Mouse (Mus musculus): ENCODE results near the gene Dusp11.
"Not testable (repeated sequence)": the region's sequence is repeated elsewhere in the genome, so short reads cannot be mapped to it uniquely, and the experiment has no call there.

Gene Dusp11

GRCm38 (mm10) chr6:85961101-85962091, at the start of gene Dusp11:
Gene Dusp11, minus strand, starts transcription at chr6:85961667.
- in situ Hi-C loops (cut with MboI, MseI), result loop anchor here (10.0 to 25.0 kb wide), 2 partner anchors 507 to 1576 kb away; partner anchors contain the start of genes Arhgap25, Cct7 and Pradc1

GRCm38 (mm10) chr6:86009980-86010379, 48.5 kb upstream of the Dusp11 start:
- in situ Hi-C loops (cut with MboI, MseI), result loop anchor here (10.0 kb wide), 1 partner anchor 345 kb away; no protein-coding TSS in a partner anchor

GRCm38 (mm10) chr6:86004271-86005148, 43.0 kb upstream of the Dusp11 start:
- in situ Hi-C loops (cut with MboI, MseI), result no loop called here

GRCm38 (mm10) chr6:86003405-86003925, 42.0 kb upstream of the Dusp11 start:
- in situ Hi-C loops (cut with MboI, MseI), result no loop called here

- in situ Hi-C loops (cut with MboI, MseI), result not testable (repeated sequence)
Observed at GRCm38 (mm10) chr6:85990774-85991173, 29.3 kb upstream of the Dusp11 start.

- in situ Hi-C loops (cut with MboI, MseI), result not testable (repeated sequence)
Observed at GRCm38 (mm10) chr6:85989570-85989969, 28.1 kb upstream of the Dusp11 start.

GRCm38 (mm10) chr6:85984351-85984750, 22.9 kb upstream of the Dusp11 start:
- in situ Hi-C loops (cut with MboI, MseI), result no loop called here

- in situ Hi-C loops (cut with MboI, MseI), result not testable (repeated sequence)
Observed at GRCm38 (mm10) chr6:85978736-85979135, 17.3 kb upstream of the Dusp11 start.

- in situ Hi-C loops (cut with MboI, MseI), result no loop called here
Observed at GRCm38 (mm10) chr6:85976242-85976641, 14.8 kb upstream of the Dusp11 start.

GRCm38 (mm10) chr6:85975761-85976160, 14.3 kb upstream of the Dusp11 start:
- in situ Hi-C loops (cut with MboI, MseI), result no loop called here

- in situ Hi-C loops (cut with MboI, MseI), result loop anchor here (25.0 kb wide), 1 partner anchor 1562 kb away; the partner anchor contains the start of gene Arhgap25
Observed at GRCm38 (mm10) chr6:85974941-85975617, 13.6 kb upstream of the Dusp11 start.

- in situ Hi-C loops (cut with MboI, MseI), result loop anchor here (25.0 kb wide), 1 partner anchor 1564 kb away; the partner anchor contains the start of gene Arhgap25
Observed at GRCm38 (mm10) chr6:85973336-85973735, 11.9 kb upstream of the Dusp11 start.

GRCm38 (mm10) chr6:85972699-85973098, 11.2 kb upstream of the Dusp11 start:
- in situ Hi-C loops (cut with MboI, MseI), result loop anchor here (25.0 kb wide), 1 partner anchor 1565 kb away; the partner anchor contains the start of gene Arhgap25

GRCm38 (mm10) chr6:85969889-85970288, 8.4 kb upstream of the Dusp11 start:
- in situ Hi-C loops (cut with MboI, MseI), result loop anchor here (10.0 to 25.0 kb wide), 2 partner anchors 515 to 1567 kb away; partner anchors contain the start of genes Arhgap25, Cct7 and Pradc1

- in situ Hi-C loops (cut with MboI, MseI), result loop anchor here (10.0 to 25.0 kb wide), 2 partner anchors 512 to 1571 kb away; partner anchors contain the start of genes Arhgap25, Cct7 and Pradc1
Observed at GRCm38 (mm10) chr6:85966686-85967085, 5.2 kb upstream of the Dusp11 start.

GRCm38 (mm10) chr6:85966081-85966480, 4.6 kb upstream of the Dusp11 start:
- in situ Hi-C loops (cut with MboI, MseI), result loop anchor here (10.0 to 25.0 kb wide), 2 partner anchors 511 to 1571 kb away; partner anchors contain the start of genes Arhgap25, Cct7 and Pradc1

GRCm38 (mm10) chr6:85957581-85957980, 3.9 kb downstream of the Dusp11 start:
- in situ Hi-C loops (cut with MboI, MseI), result loop anchor here (25.0 kb wide), 1 partner anchor 1580 kb away; the partner anchor contains the start of gene Arhgap25

GRCm38 (mm10) chr6:85948549-85948948, 12.9 kb downstream of the Dusp11 start:
- in situ Hi-C loops (cut with MboI, MseI), result no loop called here

GRCm38 (mm10) chr6:85942469-85942868, 19.0 kb downstream of the Dusp11 start:
- in situ Hi-C loops (cut with MboI, MseI), result no loop called here

- in situ Hi-C loops (cut with MboI, MseI), result no loop called here
Observed at GRCm38 (mm10) chr6:85938701-85939100, 22.8 kb downstream of the Dusp11 start.
